Mouse (Mus musculus): Measurements from ENCODE around the gene Gm44579. TPM values are rescaled to one million over a fixed set of nuclear protein-coding genes. Genes with fewer than 3 reads are reported as not detected.

Gene Gm44579
- polyA plus RNA-seq, 2 experiments from 2014 or later: not detected

Other genes with a start within 250 kb of the Gm44579 start
- not detected for gene Col2a1, start 216.3 kb downstream of the Gm44579 start, polyA plus RNA-seq (2017; shearing (Covaris generic))
- 10 to 100 TPM in 1 of 2 experiments, 1 to 10 TPM in 1; 4.8 to 13.4 TPM for gene Pfkm, start 128.4 kb downstream of the Gm44579 start, polyA plus RNA-seq (2017; shearing (Covaris generic))
- 10 to 100 TPM; 33.4 to 34.3 TPM for gene Senp1, start 127.2 kb downstream of the Gm44579 start, polyA plus RNA-seq (2017; shearing (Covaris generic))
- 10 to 100 TPM; 33.5 to 40.1 TPM for gene Asb8, start 55.4 kb downstream of the Gm44579 start, polyA plus RNA-seq (2017; shearing (Covaris generic))
- under 1 TPM; 0.24 to 0.27 TPM for gene Ccdc184, start 53.8 kb downstream of the Gm44579 start, polyA plus RNA-seq (2017; shearing (Covaris generic))
- not detected for gene Olfr288, start 25.4 kb downstream of the Gm44579 start, polyA plus RNA-seq (2017; shearing (Covaris generic))
- gene Olfr287, start 79 bp upstream of the Gm44579 start, polyA plus RNA-seq (2017; shearing (Covaris generic)): not detected
- under 1 TPM in 1 of 2 experiments, not detected in 1; 0.15 TPM for gene Olfr286, start 13.5 kb upstream of the Gm44579 start, polyA plus RNA-seq (2017; shearing (Covaris generic))
- gene H1fnt, start 36.3 kb upstream of the Gm44579 start, polyA plus RNA-seq (2017; shearing (Covaris generic)): not detected
- not detected for gene Zfp641, start 75.2 kb upstream of the Gm44579 start, polyA plus RNA-seq (2017; shearing (Covaris generic))
- gene Olfr285, start 96.4 kb upstream of the Gm44579 start, polyA plus RNA-seq (2017; shearing (Covaris generic)): not detected
- gene Olfr284, start 120.0 kb upstream of the Gm44579 start, polyA plus RNA-seq (2017; shearing (Covaris generic)): not detected
- gene Olfr283, start 160.0 kb upstream of the Gm44579 start, polyA plus RNA-seq (2017; shearing (Covaris generic)): not detected
- not detected for gene Olfr282, start 210.2 kb upstream of the Gm44579 start, polyA plus RNA-seq (2017; shearing (Covaris generic))
- not detected for gene Olfr281, start 231.6 kb upstream of the Gm44579 start, polyA plus RNA-seq (2017; shearing (Covaris generic))
- not detected for gene OR5BS1P, start 248.9 kb upstream of the Gm44579 start, polyA plus RNA-seq (2017; shearing (Covaris generic))